Mouse (Mus musculus): Measurements from ENCODE around the gene Zscan26. TPM values are rescaled to one million over a fixed set of nuclear protein-coding genes. Genes with fewer than 3 reads are reported as not detected.
A peak's percentile ranks its signal among the peaks of the same experiment; 100 is the strongest.

The Zscan26 gene
- total RNA-seq, 2 experiments from 2014 or later, result 34.5 to 39.7 TPM

GRCm38 (mm10) chr13:21427631-21428030, 25.9 kb downstream of the Zscan26 start:
- no peak for DNase-seq

DNA sequence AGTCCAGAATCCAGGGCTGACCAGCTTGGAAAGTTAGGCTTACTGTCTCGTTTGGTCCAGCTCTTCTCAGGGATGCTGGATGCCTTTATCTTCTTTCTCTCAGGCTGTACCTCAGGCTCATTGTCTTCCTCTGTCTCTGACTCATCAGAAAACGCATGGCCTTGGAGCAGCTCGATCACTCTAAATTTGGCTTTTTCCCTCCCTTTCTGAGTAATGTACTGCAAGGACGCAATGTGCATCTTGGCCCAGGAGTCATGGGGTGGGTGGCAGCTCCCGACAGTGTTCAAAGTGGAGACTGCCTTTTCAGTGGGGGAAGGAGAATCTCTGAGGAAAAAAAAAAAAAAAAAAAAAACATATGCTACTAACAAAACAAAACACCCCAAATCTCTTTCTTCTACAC, 30.2 kb downstream of the Zscan26 start:
- peak; percentile 70 to 71 for DNase-seq

GRCm38 (mm10) chr13:21418865-21419264, 34.7 kb downstream of the Zscan26 start:
- DNase-seq, result no peak

DNA sequence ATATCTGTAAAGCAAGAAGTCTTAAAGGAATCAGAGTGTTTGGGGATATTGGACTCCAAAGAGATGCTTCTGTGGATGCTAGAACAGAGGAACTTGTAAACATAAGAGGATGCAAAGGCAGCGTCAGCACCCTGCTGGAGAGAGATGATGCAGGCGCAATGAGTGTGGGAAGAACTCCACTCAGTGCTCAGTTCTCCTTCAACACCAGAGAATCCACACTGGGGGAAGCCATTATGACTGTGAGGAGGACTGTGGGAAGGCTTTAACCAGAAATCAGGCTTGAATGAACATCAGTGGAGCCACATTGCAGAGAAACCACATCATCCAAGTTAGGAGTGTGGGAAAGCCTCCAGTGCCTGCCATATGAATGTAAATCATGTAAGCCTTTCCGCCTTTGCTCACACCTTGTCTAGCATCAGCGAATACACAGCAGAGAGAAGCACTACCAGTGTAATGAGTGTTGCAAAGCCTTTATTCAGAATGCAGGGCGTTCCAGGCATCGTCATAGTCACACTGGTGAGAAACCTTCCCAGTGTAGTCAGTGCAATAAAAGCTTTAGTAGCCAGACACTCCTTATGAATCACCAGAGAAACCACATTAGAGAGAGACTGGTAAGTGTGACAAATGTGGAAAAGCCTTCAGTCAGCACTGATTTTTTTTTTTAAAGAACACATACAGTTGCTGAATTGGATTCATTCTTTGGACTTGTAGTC, 36.1 kb downstream of the Zscan26 start:
- peak; percentile 22 to 42 for DNase-seq

DNA sequence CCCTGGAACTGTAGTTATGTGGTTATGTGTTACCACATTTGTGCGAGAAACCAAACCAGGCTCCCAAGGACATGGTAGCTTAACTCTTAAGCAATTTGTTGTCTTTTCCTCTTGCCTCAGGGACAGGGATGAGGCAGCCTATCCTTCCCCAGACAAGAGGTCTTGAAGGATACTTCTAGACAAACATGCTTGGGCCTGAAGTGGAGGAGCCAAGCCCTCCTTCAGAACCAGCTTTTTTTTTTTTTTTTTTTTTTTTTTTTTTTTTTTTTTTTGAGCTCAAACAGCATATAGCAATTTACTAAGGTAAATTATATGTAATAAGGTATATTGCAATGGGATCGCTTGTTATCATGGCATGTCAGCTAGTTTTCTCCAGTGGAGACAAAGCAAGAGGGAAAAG, 37.8 kb downstream of the Zscan26 start:
- no peak for DNase-seq

- DNase-seq, result no peak
These were observed 38.3 kb downstream of the Zscan26 start for GRCm38 (mm10) chr13:21415266-21415665.

GRCm38 (mm10) chr13:21414231-21415212, 39.0 kb downstream of the Zscan26 start:
- DNase-seq, result no peak

DNA sequence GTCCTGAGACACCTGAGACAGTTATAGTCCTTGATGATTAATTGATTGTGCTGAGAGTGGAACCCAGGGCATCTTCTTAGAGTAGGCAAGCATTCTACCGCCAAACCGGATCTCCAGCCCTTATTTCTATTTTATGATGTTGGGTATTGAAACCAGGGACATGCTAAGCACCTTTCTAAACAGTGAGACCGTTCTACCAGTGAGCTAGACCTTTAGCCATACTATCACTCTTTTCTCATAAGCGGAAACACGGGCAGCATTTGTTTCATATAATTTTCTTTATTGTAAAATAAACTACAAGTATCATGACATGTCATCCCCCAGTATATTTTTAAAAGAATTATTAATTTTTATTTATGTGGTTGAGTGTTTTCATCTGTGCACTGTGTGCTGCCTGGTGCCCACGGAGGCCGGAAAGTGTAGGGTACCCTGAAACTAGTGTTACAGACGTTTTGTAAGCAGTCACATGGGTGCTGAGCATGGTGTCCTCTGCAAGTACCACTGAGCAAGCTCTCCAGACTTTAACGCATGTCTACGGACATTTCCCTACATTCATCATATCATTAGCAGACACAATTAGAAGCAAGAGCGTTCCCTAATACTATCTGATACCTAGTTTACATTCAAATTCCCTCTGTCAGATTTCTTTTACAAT, 44.6 kb downstream of the Zscan26 start:
- DNase-seq, result no peak

DNA sequence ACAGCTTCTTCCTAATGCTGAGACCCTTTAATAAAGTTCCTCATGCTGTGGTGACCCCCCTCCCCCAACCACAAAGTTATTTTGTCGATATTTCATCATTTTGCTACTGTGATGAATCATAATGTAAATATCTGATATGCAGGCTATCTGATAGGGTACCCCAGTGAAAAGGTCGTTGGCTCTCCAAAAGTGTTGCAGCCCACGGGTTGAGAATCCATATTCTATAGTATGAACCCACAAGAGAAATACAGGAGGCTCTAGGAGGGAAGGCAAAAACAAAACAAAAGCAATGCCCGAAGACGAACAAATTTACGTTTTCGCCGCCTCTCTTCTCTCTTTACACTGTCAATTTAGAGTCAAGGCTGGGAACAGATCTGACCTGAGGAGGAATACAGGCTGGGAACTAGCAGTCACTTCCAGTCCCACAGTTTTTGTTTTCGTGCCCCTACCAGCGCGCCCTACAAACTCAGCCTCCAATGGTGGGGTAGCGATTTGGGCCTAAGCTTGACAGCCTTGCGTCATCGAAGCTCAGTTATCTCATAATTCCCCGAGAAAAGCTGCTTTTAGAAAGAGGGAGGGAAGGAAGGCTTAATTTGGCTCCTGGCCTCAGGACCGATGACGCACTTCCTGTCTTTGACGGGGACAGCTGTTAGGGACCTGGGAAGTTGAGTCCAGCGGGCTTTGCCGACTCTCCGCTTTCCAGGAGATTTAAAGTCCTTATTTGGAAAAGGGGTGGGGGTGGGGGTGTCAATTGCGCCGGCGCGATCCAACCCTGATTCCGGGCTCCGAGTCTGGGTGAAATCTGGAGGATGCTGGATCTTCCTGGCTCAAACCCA, 45.3 kb downstream of the Zscan26 start:
- peak; percentile 86 to 87 for DNase-seq

DNA sequence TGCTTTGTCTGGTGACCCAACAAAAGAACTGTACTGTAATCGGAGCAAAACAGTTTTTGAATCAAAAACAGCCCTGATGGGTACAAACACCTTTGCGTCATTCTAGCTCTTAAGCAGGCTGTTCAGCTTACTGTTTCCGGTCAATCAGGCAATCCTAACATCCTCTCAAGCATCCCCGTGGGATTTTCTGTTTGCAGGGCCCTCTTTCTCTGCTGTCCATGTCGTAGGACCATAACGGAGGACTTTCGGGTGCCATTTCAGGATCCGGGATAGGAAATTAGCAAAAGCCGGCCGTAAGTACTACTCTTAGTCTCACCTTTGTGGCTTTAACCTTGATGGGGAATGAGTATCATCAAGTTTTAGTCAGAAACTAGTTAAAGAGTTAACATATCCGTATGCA, 46.2 kb downstream of the Zscan26 start:
- DNase-seq, result no peak

DNA sequence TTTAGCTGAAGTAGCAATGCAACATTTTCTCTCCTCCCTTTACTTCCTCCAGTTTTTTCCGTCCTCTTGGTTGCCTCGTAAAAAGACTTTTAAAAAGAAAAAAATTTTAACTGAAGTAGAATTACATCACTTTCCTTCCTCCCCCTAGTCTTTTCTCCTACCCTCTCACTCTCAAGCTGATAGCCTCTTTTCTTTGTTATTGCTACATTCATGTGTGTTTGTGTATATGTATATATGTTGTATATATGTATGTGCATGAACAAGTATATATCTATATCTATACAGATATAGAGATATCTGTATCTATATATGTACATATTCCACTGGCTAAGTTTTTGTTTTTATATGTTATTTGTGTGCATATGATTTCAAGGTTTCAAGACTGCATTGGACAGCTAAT, 50.7 kb downstream of the Zscan26 start:
- no peak for DNase-seq

GRCm38 (mm10) chr13:21402287-21402846, 51.2 kb downstream of the Zscan26 start, which contains the start of gene Zkscan3:
TSS of gene Zkscan3 (minus strand) at chr13:21402755.
- DNase-seq, result peak; percentile 88 to 92

GRCm38 (mm10) chr13:21401636-21402286, 51.8 kb downstream of the Zscan26 start:
- no peak for DNase-seq

DNA sequence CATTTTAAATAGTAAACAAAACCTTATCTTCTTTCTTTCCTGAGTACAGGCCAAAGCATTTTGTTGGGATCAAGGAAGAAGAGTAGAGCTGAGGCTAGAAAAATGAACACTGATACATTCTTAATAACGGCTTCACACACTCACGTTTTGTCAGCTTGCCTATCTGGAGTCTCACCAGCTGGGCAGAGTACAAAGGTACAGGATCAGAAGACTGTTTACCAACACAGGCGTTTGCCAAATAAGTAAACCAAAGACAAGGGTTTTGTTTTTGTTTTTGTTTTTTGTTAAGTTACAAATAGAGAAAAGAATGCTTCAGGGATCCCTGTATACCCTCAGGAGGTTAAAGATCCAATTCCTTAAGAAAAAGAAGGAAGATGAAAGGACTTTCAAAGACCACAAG, 52.4 kb downstream of the Zscan26 start:
- no peak for DNase-seq

DNA sequence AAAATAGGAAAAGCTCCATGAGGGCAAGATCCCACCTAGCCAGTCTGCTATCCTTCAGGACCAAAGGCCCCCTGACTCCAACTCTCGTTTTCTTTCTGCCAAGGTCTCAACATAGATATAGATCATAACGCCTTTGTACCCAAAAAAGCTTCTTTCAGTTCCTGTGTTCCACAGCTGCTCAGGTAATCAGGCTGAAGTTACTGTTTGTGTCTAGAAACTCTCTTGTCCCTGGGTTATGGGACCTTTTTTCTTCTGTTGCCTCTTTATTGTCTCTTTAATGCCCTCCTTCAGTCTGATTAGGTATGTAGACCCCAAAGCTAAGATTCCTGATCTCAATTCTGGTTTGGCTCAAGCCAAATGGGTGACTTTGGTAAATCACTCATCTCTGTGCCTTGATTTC, 56.0 kb downstream of the Zscan26 start:
- no peak for DNase-seq

GRCm38 (mm10) chr13:21396048-21396447, 57.5 kb downstream of the Zscan26 start:
- peak; percentile 32 to 36 for DNase-seq

GRCm38 (mm10) chr13:21395623-21396022, 57.9 kb downstream of the Zscan26 start:
- DNase-seq, result no peak

- no peak for DNase-seq
These were observed 58.3 kb downstream of the Zscan26 start for GRCm38 (mm10) chr13:21395211-21395610.
